Mouse (Mus musculus): ENCODE measurements around the gene Fam25c.

Gene Fam25c

GRCm38 (mm10) chr14:34363490-34364253, 8.4 kb upstream of the Fam25c start:
- peak; percentile 26 for DNase-seq (ENCODE audit: low spot score)

DNA sequence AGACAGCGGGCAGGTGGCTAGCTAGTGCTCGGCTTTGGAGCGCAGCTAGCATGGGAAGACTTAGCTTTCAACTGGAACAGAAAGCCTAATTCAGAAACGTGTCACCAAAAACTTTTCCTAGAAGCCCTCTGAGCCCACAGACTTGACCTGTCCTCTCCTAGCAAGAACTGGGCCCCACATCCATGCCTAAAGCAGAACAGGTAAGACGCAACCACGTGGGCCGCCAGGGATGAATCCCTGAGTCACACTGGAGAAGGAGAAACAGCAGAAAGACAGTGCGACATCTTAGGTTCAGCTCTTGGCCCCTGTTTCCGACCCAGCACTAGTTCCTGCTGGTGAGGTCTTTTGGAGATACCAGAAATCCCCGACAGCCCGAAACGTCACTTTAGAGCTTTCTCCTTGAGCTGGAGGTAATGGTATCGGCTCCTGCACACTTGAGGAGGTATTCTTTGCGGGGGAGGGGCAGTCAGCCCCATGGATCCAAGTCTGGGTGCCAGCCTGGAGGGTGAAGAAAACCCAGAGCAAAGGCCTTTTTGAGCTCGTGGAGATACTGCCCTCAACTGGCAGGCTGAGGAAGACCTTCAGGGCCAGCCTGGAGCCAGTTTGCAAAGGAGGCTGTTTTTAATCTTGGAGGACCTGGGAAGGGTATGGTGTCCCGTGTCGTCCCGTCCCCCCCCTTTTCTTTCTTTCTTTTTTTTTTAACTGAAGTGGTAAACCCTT, 7.7 kb upstream of the Fam25c start:
- DNase-seq (ENCODE audit: low spot score) = peak; percentile 53

GRCm38 (mm10) chr14:34362135-34362534, 6.9 kb upstream of the Fam25c start:
- DNase-seq (ENCODE audit: low spot score) = no peak

- DNase-seq (ENCODE audit: low spot score) = peak; percentile 47
Observed at GRCm38 (mm10) chr14:34360251-34360650, 5.0 kb upstream of the Fam25c start.

GRCm38 (mm10) chr14:34359676-34360244, 4.5 kb upstream of the Fam25c start:
- no peak for DNase-seq (ENCODE audit: low spot score)

DNA sequence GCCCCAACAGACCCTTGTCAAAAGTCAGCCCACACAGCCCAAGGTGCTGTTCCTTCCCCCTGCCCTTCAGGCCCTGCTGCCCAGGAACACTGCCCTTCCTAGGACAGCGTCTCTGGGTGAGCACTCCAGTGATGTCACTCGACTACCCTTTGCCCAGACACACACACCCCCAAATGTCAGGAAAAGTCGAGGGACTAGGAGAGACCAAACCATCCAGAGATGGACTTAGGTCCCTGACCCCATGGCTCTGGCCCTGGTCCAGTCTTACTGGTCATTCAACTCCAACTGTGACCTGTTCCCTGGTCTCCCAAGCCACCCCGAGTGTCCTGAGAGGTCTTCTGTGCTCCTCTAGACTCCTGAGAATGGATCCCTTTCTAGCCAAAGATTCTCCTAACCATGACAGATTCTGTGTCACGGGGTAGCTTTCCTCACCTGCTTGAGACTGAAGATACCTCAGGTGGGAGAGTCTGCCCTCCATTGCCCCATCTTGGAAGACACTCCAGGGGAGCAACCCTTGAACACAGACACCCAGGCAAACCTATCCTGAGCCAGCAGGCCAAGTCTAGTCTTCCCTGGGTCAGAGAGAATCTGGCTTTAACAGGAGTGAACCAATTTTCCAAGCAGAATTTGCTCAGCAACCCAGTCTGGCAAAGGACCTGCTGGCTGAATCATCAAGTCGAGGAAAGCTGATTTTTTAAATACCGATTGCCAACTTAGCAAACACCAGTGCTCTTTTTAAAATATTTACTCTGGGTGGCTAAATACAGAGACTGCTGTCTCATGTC, 2.6 kb upstream of the Fam25c start:
- no peak for DNase-seq (ENCODE audit: low spot score)

DNA sequence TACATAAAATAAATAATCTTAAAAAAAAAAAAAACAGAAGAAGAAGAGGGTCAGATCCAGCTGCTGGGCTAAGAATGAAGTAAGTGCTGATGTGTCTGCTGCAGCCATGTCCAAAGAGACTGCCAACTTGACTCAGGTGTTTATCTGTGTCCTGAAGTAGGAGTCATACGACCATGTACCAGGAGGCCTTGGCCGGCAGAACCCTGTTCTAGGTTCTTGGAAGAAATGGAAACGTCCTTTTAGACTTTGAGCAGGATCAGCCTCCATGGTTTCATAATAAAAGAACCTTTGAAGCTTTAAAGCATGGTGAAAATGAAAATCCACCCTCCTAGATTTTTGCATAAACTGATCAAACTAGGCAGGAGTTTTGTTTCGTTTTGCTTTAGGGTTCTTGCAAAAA, 777 bp downstream of the Fam25c start:
- no peak for DNase-seq (ENCODE audit: low spot score)

- no peak for DNase-seq (ENCODE audit: low spot score)
Observed at GRCm38 (mm10) chr14:34353326-34353725, 1.9 kb downstream of the Fam25c start.

DNA sequence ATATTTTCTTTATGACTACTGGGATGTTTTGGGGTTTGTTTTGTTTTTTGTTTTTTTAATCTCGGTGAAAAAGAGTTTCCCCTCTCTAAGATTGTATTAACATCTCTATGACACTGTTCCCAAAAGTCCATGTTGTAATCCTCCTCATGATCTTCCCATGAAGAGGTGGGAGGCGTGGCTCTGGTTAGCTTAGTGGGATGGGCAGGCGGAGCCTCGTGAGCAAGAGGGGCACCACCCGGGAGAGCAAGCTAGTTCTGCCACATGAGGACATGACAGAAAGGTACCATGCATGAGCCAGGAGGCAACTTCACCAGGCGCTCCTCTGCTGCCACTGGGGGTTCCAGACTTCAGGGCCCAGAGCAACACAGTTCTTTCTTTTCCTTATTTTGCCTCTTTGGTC, 2.7 kb downstream of the Fam25c start:
- DNase-seq (ENCODE audit: low spot score) = no peak

GRCm38 (mm10) chr14:34351660-34352059, 3.6 kb downstream of the Fam25c start:
- DNase-seq (ENCODE audit: low spot score) = no peak

- DNase-seq (ENCODE audit: low spot score) = peak; percentile 50
Observed at GRCm38 (mm10) chr14:34349007-34349406, 6.2 kb downstream of the Fam25c start.

GRCm38 (mm10) chr14:34348301-34348700, 6.9 kb downstream of the Fam25c start:
- no peak for DNase-seq (ENCODE audit: low spot score)

DNA sequence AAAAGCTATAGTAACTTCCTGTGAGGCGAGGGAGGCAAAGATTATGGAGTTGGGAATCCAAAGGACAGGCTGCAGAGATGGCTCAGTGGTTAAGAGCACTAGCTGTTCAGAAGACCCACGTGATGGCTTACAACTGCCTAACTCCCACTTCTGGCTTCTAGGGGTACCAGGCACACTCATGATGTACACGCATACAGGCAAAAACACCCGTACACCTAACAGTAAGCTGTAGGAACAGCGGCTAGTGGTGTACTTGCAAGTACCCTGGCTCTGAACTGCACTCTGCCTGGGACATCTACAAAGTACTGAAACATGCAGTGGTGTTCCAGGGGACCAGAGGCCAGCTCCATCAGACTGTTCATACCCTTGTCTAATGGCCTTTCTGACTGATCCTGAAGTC, 8.1 kb downstream of the Fam25c start:
- no peak for DNase-seq (ENCODE audit: low spot score)

GRCm38 (mm10) chr14:34345771-34346566, 9.3 kb downstream of the Fam25c start:
- peak; percentile 32 for DNase-seq (ENCODE audit: low spot score)

DNA sequence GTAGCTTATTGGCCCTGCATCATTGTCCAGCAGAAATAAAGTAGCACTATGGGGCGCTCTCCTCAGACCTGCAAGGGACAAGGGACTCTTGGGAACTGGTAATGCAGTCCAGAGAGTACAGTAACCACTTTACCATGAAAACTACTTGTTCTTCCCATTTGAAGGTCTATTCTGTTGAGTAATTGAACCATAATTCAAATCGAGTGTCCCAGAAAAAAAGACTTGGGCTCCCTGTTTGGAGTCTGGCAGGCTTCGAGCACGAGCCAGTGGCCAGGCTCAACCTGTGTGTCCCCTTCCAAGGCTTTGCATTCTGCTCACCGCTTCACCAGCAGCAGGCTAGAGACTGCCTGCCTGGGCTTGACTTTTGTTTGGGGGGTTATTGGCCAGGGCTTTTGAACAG, 10.9 kb downstream of the Fam25c start:
- DNase-seq (ENCODE audit: low spot score) = no peak

GRCm38 (mm10) chr14:34343078-34343477, 12.2 kb downstream of the Fam25c start:
- DNase-seq (ENCODE audit: low spot score) = no peak

DNA sequence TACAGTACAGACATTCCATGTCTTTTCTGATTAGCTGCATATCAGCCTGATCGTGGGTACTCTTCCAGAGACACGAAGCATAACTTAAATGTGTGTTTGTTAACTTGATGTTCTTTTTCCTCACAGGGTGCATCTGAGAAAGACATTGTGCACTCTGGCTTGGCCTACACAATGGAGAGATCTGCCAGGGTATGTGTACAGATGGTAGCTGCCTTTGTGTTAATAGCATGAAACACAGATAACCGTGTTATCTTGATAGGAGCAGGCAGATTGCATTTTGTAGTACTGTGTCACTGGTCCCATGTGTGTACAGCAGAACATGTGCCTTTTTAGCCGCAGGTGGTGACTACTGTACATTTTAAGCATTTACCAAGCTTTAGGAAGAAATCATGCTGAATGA, 13.2 kb downstream of the Fam25c start:
- DNase-seq (ENCODE audit: low spot score) = no peak

DNA sequence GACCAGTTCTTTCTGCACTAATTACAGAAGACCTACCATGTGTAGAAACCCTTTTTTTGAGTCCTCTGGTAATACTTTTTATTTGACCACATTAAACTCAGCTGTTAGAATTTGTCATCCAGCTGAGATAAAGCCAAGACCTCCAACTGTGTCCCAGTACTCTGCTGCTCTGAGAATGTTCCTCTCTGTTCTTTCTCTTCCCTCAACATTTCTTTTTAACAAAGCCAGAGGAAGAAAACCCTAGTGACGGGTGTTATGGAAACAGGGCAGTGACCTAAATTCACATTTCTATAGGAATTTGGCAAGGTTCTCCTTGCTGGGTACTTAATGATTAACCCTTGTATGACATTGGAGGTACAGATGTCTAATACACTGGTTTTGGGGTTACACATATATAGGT, 15.8 kb downstream of the Fam25c start:
- DNase-seq (ENCODE audit: low spot score) = no peak

DNA sequence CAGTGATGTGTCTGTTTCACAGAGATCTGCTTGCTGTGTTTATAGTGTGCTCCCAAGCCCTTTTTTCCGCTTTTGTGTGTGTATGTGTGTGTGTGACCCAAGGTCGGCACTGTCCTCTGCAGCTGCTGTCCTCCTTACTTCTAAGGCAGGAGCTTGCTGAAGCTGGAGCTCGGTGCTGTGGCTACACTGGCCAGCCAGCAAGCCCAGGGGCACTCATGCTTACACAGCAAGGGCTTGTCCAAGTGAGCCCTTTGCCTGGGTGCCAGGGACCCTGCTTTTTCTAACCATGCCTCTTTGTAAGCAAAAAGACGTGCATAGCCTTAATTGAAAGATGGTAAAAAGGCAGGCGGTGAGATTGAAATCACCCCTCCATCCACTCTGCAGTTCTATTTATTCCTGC, 22.8 kb downstream of the Fam25c start:
- no peak for DNase-seq (ENCODE audit: low spot score)

- DNase-seq (ENCODE audit: low spot score) = no peak
Observed at GRCm38 (mm10) chr14:34331886-34332285, 23.3 kb downstream of the Fam25c start.

DNA sequence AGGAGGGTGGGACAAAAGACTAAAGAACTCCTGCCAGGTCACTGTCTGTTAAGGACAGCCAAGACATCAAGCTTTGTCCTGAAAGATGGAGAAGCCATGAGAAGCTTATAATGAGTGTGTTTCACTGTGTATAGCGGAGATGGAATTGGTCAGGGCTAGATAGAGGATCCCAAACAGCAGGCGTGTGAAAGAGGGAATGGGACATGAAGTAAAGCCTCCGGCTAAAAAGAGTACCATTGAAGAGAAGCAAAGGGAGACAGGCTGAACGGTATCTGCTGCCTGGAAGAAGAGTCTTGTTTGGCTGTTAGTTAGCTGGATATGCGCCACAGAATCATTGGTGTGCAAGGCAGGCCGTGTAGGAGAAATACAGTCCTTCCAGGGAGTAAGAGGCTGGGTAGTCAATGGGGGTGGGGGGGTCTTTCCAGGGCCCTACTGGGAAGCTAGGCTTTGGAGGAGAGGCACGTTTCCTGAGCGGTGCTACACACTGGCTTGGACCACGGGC, 24.5 kb downstream of the Fam25c start:
- DNase-seq (ENCODE audit: low spot score) = no peak
